Mouse (Mus musculus) limb, embryonic 14.5 days (tissue): ENCODE data around the gene Eloa. TPM values are rescaled to one million over a fixed set of nuclear protein-coding genes. Genes with fewer than 3 reads are reported as not detected.

Experiments used
- ATAC-seq: fragments of 200-750 bp; cut with Nextera tagmentation; 2 replicates; pipeline ENCODE4 v1.8.0; 2017; ENCODE audit warnings: low read depth, moderate number of reproducible peaks, moderate TSS enrichment; ENCODE audit not compliant: low FRiP score
- DNase-seq: peaks from one replicate; pipeline ENCODE4 v3.0.0-alpha.2; 2015; ENCODE audit warnings: low spot score
- H3K27ac ChIP-seq: fragments of 300-500 bp; sonication (generic); replicated peaks from 2 replicates; pipeline ENCODE4 v1.5.1; 2014; ENCODE audit warnings: low read depth, mild to moderate bottlenecking, low read length, moderate library complexity, mixed read lengths
- H3K27me3 ChIP-seq: fragments of 300-500 bp; sonication (generic); 2 replicates; pipeline ENCODE4 v1.6.1; 2014; ENCODE audit warnings: low read length, mixed read lengths; ENCODE audit not compliant: control insufficient read depth, insufficient read depth
- H3K36me3 ChIP-seq: fragments of 300-500 bp; sonication (generic); 2 replicates; pipeline ENCODE4 v1.6.1; 2014; ENCODE audit warnings: mild to moderate bottlenecking, low read length, moderate library complexity, mixed read lengths; ENCODE audit not compliant: control insufficient read depth, insufficient read depth
- H3K4me1 ChIP-seq: fragments of 300-500 bp; sonication (generic); 2 replicates; pipeline ENCODE4 v1.6.1; 2014; ENCODE audit warnings: antibody characterized with exemption, low read length, mixed read lengths; ENCODE audit not compliant: control insufficient read depth, insufficient read depth
- H3K4me2 ChIP-seq: fragments of 300-500 bp; sonication (generic); replicated peaks from 2 replicates; pipeline ENCODE4 v1.6.1; 2014; ENCODE audit warnings: low read depth, mild to moderate bottlenecking, low read length, moderate library complexity; ENCODE audit not compliant: severe bottlenecking
- H3K4me3 ChIP-seq: fragments of 300-500 bp; sonication (generic); replicated peaks from 2 replicates; pipeline ENCODE4 v1.5.1; 2014; ENCODE audit warnings: low read length
- H3K9ac ChIP-seq: fragments of 300-500 bp; sonication (generic); 2 replicates; pipeline ENCODE4 v1.6.1; 2014; ENCODE audit warnings: mild to moderate bottlenecking, low read depth, low read length, moderate library complexity; ENCODE audit not compliant: severe bottlenecking
- H3K9me3 ChIP-seq: fragments of 300-500 bp; sonication (generic); 2 replicates; pipeline ENCODE4 v1.6.1; 2016; ENCODE audit warnings: low read length; ENCODE audit not compliant: control insufficient read depth
- POLR2A ChIP-seq: fragments of 200-500 bp; IDR thresholded peaks from 2 replicates; pipeline ENCODE4 v1.8.0; 2012; ENCODE audit warnings: inconsistent platforms, mild to moderate bottlenecking, moderate library complexity, borderline replicate concordance; ENCODE audit not compliant: insufficient read depth, insufficient read length; ENCODE audit errors: extremely low read depth
- WGBS: fragments of 180-500 bp; shearing (Covaris S2); extraction: QIAGEN DNeasy Blood & Tissue Kit; methylation state at CpG from one replicate; pipeline ENCODE4 v1.1.7; 2014; 5-methylcytosine and 5-hydroxymethylcytosine counted together
- polyA plus RNA-seq, 2 experiments: library from polyadenylated mRNA; depleted of rRNA in 1 of 2; stranded (reverse) in 1 of 2; unstranded in 1 of 2; fragments of >200 nt; fragmentation: Nextera tagmentation in 1 of 2; extraction: Ambion mirVana in 1 of 2; gene quantifications; 2 replicates each; pipeline versions ENCODE4 v1.2.1 to v1.2.3; 2012 to 2014

Gene Eloa
- polyA plus RNA-seq, 2 experiments, result 28.1 to 50.5 TPM

GRCm38 (mm10) chr4:135972556-135972906 lies 49.0 kb downstream of the Eloa start, which contains the start of gene Lypla2:
TSS of gene Lypla2 (minus strand) at chr4:135972626.
- H3K9me3 ChIP-seq, result no peaks in the 10 kb centered on the region
- H3K4me3 ChIP-seq, result peak within 1 kb of the TSS; percentile 98
- no peaks in the 10 kb centered on the region for H3K27me3 ChIP-seq
- ATAC-seq, result peak; percentile 81
- H3K27ac ChIP-seq, result no peak within 1 kb of the TSS
- H3K4me2 ChIP-seq, result peak within 1 kb of the TSS; percentile 91
- peaks cover 61% of the 10 kb centered on the region for H3K36me3 ChIP-seq
- TF ChIP-seq POLR2A, result 0 out of 2 replicates have a peak, but pooled peaks have one; percentile 56
- H3K4me1 ChIP-seq, result peaks cover 7% of the 10 kb centered on the region
- 2% methylated on average over 19 of the region's 19 CpGs for WGBS
- peak; percentile 83 for DNase-seq
- H3K9ac ChIP-seq, result peak within 1 kb of the TSS; percentile 87

GRCm38 (mm10) chr4:135971805-135972555 lies 49.6 kb downstream of the Eloa start:
- Histone ChIP-seq H3K27ac (no peak overlapping the region), H3K36me3 (peaks cover 63% of the 10 kb centered on the region), H3K27me3 (no peaks in the 10 kb centered on the region), H3K9me3 (no peaks in the 10 kb centered on the region), H3K4me2 (peak overlapping the region; percentile 91), H3K4me1 (peaks cover 7% of the 10 kb centered on the region), H3K4me3 (peak overlapping the region; percentile 98), H3K9ac (peak overlapping the region; percentile 87)
- TF ChIP-seq POLR2A, result no peak
- WGBS, result under 1% methylated on average over 27 of the region's 35 CpGs
- DNase-seq, result no peak
- peak; percentile 45 for ATAC-seq

- no peak overlapping the region for H3K27ac ChIP-seq
- H3K36me3 ChIP-seq, result peaks cover 62% of the 10 kb centered on the region
- no peak overlapping the region for H3K9ac ChIP-seq
- TF ChIP-seq POLR2A, result no peak
- no peaks in the 10 kb centered on the region for H3K27me3 ChIP-seq
- peaks cover 7% of the 10 kb centered on the region for H3K4me1 ChIP-seq
- H3K9me3 ChIP-seq, result no peaks in the 10 kb centered on the region
- WGBS, result 86% methylated on average over 11 of the region's 11 CpGs
- ATAC-seq (no peak), DNase-seq (no peak)
- no peak overlapping the region for H3K4me3 ChIP-seq
- no peak overlapping the region for H3K4me2 ChIP-seq
These were observed 51.0 kb downstream of the Eloa start for GRCm38 (mm10) chr4:135970585-135970984.

GRCm38 (mm10) chr4:135969070-135969750 lies 52.4 kb downstream of the Eloa start:
- H3K9ac ChIP-seq, result no peak overlapping the region

GRCm38 (mm10) chr4:135968271-135968869 lies 53.2 kb downstream of the Eloa start:
- no peak for TF ChIP-seq POLR2A
- H3K4me3 ChIP-seq, result no peak overlapping the region
- no peaks in the 10 kb centered on the region for H3K27me3 ChIP-seq
- ATAC-seq (no peak), DNase-seq (no peak)
- H3K9me3 ChIP-seq, result no peaks in the 10 kb centered on the region
- H3K27ac ChIP-seq, result no peak overlapping the region
- H3K36me3 ChIP-seq, result peaks cover 51% of the 10 kb centered on the region
- peaks cover 13% of the 10 kb centered on the region for H3K4me1 ChIP-seq
- no peak overlapping the region for H3K9ac ChIP-seq
- H3K4me2 ChIP-seq, result no peak overlapping the region
- WGBS, result 75% methylated on average over 7 of the region's 19 CpGs

More at GRCm38 (mm10) chr4:135969070-135969750, 52.4 kb downstream of the Eloa start:
- no peak for TF ChIP-seq POLR2A
- no peak overlapping the region for H3K27ac ChIP-seq
- H3K4me1 ChIP-seq, result peaks cover 13% of the 10 kb centered on the region
- WGBS, result 92% methylated on average over 13 of the region's 13 CpGs
- H3K4me3 ChIP-seq, result no peak overlapping the region
- ATAC-seq (no peak), DNase-seq (no peak)
- peaks cover 51% of the 10 kb centered on the region for H3K36me3 ChIP-seq
- H3K4me2 ChIP-seq, result no peak overlapping the region
- H3K9me3 ChIP-seq, result no peaks in the 10 kb centered on the region
- H3K27me3 ChIP-seq, result no peaks in the 10 kb centered on the region
